Mouse (Mus musculus) bone marrow, adult 2 months (tissue): ENCODE results near the gene Rnf103.

Experiments
- CTCF ChIP-seq: fragments of 200-500 bp; IDR thresholded peaks from 2 replicates; pipeline ENCODE4 v1.5.1; 2011; ENCODE audit warnings: low read length, control low read depth; ENCODE audit not compliant: control insufficient read depth, insufficient read depth
- POLR2A ChIP-seq: fragments of 200-500 bp; IDR thresholded peaks from 2 replicates; pipeline ENCODE4 v1.6.1; 2011; ENCODE audit warnings: low read depth, mild to moderate bottlenecking, control low read depth, low read length, borderline replicate concordance; ENCODE audit not compliant: control insufficient read depth

- no peak for TF ChIP-seq POLR2A
- TF ChIP-seq CTCF, result no peak
Observed at GRCm38 (mm10) chr6:71465146-71465545, 28.5 kb upstream of the Rnf103 start.
